Mouse (Mus musculus) left cerebral cortex, postnatal 14 days (tissue): Measurements from ENCODE around the gene Olfr312. TPM values are rescaled to one million over a fixed set of nuclear protein-coding genes. Genes with fewer than 3 reads are reported as not detected.
"Not testable (repeated sequence)": the region's sequence is repeated elsewhere in the genome, so short reads cannot be mapped to it uniquely, and the experiment has no call there.

ENCODE experiments used
- DNase-seq, 2 experiments: peaks; one replicate each; pipeline ENCODE4 v3.0.0; 2021 to 2022; ENCODE audit warnings: low spot score in 2 of 2, mixed read lengths in 1 of 2
- intact Hi-C: fragments of 180-260 bp; cut with DNase I; formaldehyde crosslinking; loops from one replicate; pipeline ENCODE4 v1.15.1; 2025
- long read RNA-seq, 2 experiments: library from polyadenylated mRNA; stranded (forward); transcript quantifications; one replicate each; pipeline ENCODE4 v2.0.0; 2021
- total RNA-seq, 2 experiments: library from RNA; stranded (reverse); gene quantifications; 2 replicates each; pipeline ENCODE4 v1.2.3; 2021

Olfr312 gene
- not detected for total RNA-seq
- long read RNA-seq, experiment 1, result 0 reads
- long read RNA-seq, experiment 2, result 0 reads

DNA sequence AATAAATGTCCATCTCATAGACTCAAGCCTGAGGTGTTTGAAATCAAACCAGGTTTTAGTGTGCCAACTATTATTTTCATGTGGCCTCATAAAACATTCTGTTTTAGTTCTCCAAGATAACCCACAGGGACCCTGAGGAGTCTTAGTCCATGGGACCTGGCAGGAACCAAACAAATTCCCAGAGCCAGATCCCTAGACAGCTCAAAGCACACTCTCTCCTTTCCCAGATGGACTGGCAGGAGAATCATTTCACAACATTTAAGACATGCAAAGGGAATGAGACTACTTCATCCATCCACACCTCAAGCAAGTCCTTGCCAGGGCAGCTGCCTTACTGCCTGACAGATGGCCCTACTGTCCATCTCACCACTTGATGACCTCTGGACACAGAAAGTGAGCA, at the start of gene Olfr312:
TSS of gene Olfr312 (plus strand) at position 301 of the 400 bp plus-strand sequence.
- intact Hi-C loops, result not testable (repeated sequence)

DNA sequence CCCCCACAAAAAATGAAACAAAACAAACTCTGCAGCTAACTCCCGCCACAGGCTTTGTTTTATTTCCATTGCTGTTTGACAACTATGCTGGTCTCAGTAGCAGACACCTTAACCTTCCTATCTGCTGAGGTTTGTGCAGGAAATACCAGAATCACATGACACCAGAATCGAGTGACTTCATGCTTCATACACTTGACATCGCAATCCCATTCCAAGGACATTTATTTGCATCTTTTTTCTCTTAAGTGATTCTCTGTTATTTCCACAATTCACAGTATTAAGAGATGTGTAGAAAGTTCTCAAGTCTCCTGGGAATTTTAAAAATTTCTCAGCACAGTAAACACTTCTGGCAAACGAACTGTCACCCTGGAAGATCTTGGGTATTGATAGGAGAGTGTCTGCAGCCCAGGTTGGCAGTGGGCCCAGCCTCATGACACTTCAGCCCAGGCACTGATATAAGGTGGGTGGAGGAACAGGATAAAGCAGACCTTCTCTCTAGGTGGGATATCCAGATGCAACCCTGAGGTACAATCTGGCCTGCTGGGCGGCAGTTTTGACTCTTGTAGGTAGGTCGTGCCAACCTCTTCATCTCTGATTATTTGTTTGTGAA, 46.5 kb upstream of the Olfr312 start, which contains the start of gene Olfr314:
TSS of gene Olfr314 (plus strand) at position 473 of the 610 bp plus-strand sequence.
- intact Hi-C loops, result no loop called here
- no peak for DNase-seq

More for the DNA sequence above, at the start of gene Olfr312:
- DNase-seq, result not testable (repeated sequence)

DNA sequence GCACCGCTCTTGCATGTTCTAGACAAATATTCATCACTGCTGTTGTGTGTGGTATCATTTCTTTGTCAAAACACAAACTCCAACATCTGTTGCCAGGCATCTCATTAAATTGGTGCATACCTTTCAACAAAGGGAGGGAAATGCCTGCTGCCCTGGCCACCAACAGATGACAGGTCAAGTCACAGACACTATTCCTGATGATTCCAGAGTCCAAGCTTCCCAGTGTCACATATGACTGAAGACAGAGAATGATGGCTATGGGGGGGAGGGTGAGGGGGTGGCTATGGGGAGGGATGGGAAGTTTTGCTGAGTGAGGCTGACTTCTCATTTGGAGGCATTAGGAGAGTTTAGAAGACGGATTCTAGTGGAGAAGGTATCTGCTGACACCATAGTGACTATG, 44.9 kb upstream of the Olfr312 start:
- intact Hi-C loops, result no loop called here

DNA sequence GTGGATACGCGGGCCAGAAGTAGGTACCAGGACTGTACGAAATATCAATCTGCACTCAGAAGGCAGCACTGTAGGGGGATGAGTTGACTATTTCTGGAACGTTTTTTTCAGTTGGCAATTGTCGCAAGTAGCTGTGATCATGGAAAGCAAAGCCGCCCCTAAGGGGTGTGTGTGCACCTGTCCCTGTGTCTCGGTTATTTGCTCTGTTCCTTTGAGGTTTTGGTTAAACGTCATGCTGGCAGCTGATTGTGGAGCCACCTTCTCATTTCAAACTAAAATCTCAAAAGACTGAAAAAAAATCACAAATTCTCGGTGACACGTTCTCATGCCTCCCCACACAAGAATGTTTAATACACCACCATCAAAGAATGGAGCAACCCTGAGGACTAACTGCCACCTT, 41.4 kb upstream of the Olfr312 start:
- intact Hi-C loops, result no loop called here
- no peak for DNase-seq

More for the DNA sequence above, 44.9 kb upstream of the Olfr312 start:
- DNase-seq, result no peak

DNA sequence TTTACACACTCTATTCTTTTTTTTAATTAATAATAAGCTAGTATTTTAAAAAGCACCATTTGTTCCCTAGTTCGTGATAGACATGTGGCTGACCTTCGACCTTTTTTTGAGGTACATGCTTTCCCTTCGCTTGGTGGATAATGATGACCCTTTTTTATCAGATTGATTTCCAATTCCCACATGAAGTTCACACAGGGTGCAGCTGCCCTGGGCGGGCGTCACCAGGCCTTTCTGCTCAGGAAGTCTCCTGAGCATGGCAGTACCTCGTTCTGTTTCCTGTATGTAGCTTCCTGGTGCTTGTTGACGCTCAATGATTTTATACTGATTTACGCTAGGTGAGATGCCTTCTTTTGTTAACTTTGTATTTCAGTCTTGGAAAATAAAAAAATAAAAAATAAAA, 40.7 kb upstream of the Olfr312 start:
- DNase-seq, result no peak
- intact Hi-C loops, result no loop called here

DNA sequence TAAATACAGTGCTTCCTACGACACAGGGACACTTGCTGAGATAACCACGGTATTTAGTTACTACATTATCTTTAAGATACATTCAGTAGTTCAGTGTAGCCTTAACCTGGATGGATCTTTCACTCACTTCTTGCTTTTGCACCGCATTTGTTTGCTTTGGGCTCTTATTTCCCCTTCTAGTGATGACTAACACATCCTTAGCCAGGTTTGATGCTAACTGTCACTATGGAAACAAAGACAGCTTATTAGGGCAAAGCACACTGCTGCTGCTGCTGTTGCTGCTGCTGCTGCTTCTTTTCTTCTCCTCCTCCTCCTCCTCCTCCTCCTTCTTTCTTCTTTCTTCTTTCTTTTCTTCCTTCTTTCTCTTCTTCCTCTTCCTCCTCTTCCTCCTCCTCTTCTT, 39.5 kb upstream of the Olfr312 start:
- intact Hi-C loops, result no loop called here

DNA sequence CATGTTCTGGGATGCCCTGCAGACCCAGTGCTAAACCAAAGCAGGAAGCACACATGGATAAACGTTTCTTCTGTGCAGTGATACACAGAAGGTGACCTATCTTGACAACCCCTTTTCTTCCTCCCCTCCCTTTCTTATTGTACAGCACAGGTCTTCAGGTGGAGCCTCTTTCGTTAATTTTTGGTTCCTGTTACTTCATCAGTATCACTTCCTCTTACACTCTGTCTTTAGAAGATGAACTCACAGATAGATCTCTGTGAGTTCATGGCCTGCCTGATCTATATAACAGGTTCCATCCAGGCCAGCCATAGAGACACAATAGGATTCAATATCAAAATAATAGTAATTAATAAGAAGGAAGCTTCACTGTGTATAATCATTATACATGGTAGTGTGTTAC, 39.0 kb upstream of the Olfr312 start:
- intact Hi-C loops, result no loop called here
- DNase-seq, result no peak

More for the DNA sequence above, 39.5 kb upstream of the Olfr312 start:
- DNase-seq, result no peak

DNA sequence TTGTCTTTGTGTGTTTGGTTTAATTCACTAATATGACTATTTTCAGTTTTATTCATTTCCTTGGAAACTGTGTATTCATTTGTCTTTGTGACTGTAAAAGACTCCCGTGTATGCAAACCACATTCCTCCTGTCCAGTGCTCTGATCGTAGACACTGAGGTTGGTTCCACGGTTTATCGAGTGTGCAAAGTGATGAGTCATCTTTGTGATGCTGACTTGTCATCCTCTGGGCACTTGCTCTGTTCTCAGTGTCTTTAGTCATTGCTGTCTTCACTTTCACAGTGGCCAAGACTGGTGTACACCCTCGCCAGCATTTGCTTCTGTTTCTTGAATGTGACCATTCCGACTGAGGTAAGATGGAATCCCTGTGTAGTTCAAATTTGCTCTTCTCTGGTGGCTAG, 38.4 kb upstream of the Olfr312 start:
- intact Hi-C loops, result no loop called here
- DNase-seq, result no peak

DNA sequence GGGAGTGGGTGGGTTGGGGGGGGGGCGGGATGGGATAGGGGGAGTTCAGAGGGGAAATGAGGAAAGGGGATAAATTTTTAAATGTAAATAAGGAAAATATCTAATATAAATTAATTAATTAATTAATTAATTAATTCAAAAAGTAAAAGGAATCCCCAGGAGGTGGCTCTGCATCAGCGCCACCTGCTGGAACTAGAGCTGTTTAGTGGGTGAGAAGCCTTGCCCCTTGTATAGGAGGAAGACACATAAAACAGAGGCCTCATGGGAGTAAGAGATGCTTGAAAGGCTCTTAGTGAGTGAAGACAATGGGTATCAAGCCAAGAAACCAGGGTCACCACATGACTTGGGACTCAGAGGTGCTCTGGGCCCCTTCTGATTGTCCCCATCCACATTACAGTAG, 33.2 kb upstream of the Olfr312 start:
- intact Hi-C loops, result no loop called here
- DNase-seq, result no peak

DNA sequence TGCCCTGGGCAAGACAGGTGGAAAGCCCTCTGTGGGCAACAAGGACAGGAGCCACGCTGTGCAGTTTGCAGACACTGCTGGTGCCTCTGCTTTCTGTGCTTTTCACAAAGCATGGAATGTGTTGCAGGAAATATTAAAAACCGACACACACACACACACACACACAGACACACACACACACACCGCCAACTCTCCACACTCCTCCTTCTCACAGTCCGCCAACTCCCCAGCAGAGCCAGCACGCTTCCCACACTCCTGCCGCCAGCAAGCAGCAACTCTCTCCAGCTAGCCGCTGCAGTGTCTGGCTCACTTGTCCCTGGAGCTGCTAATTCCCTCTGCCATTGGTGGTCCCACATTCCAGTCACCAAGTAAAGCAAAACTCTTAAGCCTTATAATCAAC, 32.2 kb upstream of the Olfr312 start:
- intact Hi-C loops, result no loop called here
- peak; percentile 80 to 86 for DNase-seq

DNA sequence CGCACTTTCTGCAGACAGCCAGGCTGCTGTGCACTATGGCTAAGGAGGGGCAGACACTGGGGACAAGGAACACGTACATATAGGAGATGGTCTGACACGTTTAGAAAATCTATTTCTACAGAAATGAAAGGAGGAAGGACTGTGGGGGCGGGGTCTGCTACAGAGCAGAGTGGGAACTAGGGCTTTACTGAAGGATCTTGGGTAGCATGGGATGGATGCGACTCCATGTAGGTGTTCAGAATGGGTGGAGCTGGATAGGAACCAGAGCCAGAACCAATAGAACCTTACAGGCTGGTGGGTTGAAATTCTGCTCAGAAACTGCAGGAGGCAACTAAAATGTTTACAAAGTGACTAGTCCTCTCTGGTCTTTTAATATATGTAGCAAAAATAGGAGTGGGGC, 29.3 kb upstream of the Olfr312 start:
- DNase-seq, result peak; percentile 20 to 37

DNA sequence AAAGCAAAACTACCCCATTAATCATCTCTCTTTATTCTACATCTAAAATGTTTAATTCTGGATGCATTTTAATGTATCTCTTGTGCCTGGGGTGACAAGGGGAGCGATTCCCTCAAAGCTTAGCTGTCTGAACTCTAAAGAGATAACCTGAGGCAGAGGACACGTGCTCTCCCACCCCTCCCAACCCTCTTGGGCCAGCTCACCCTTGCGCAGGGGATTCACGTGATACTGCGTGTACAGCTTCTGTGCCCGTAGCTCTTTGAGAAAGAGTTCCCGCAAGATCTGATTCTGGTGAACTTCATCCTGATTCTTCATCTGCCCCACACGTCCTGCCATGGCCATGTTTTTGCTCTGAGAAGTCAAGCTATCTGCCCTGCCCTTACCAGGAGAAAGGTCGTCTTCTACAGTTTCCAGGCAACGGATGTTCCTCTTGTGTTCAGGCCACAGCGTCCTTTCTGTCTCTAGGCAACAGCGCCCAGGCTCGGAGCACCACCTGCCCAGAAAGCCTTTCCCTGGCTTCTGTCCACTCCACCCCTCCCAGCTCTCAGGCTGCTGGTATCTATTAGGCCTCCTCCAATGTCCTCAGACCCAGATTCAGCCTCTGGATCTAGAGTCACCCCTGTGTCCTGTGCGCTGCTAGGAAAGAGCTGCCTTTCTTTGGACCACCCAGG, 27.3 kb upstream of the Olfr312 start, which contains the start of gene Fam183b:
TSS of gene Fam183b (minus strand) at position 403 of the 671 bp plus-strand sequence.
- intact Hi-C loops, result no loop called here
- peak in 1 of 2 experiments; percentile 41 for DNase-seq

More for the DNA sequence above, 29.3 kb upstream of the Olfr312 start:
- intact Hi-C loops, result no loop called here

DNA sequence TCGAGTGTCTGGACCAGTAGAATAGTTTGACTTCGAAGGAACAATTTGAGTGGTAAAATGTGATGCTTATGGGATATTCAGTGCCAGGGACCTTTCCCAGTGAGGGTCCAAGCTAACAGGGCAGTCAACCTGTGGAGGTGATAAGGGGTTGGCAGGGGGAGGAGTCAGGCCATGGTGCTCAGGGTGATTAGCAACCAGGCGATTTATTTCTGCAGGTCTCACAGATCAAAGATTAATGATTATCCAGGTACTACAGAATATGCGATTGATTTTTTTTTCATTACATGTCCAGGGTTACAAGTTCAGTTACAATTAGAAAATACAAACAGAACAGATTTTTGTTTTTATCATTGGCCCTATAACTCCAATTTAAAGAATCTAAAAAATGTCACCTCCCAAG, 25.2 kb upstream of the Olfr312 start:
- intact Hi-C loops, result no loop called here
- no peak for DNase-seq

DNA sequence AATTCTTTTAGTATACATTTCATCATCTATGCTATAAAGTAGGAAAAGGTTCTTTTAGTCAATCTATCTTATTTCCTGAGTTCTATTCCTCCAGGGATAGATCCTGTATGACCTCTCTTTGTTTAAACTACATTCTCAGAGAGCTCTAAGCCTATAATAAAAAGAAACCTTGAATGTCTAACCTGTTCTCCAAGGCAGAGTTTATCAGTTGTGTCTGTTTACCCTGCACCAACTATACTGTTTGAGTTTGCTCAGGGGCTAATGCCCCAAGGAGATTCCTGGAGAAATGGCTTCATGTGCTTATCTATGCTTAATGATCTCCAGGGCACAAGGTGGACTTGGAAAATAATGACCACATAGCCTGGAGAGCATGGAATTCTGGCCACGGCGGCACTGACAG, 24.6 kb upstream of the Olfr312 start:
- intact Hi-C loops, result no loop called here
- DNase-seq, result no peak

DNA sequence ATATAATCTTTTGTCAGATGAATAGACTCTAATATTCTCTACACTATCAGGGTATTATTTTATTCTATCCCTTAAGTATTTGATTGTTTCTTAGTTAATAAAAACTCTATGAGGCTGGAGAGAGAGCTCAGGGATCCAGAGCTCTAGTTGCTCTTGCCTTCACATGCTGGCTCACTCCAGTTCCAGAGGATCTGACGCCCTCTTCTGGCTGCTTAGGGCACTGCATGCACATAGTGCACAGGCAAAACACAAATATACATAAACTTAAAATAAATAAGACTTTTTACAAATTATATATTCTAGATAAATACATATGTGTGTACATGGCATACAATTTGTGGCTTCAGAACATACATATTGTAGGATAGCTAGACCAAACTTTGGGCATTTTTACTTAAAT, 17.0 kb upstream of the Olfr312 start:
- no peak for DNase-seq
- intact Hi-C loops, result no loop called here

DNA sequence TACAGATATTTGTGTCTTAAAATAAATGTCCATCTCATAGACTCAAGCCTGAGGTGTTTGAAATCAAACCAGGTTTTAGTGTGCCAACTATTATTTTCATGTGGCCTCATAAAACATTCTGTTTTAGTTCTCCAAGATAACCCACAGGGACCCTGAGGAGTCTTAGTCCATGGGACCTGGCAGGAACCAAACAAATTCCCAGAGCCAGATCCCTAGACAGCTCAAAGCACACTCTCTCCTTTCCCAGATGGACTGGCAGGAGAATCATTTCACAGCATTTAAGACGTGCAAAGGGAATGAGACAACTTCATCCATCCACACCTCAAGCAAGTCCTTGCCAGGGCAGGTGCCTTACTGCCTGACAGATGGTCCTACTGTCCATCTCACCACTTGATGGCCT, 14.3 kb upstream of the Olfr312 start, which contains the start of gene Olfr313:
TSS of gene Olfr313 (plus strand) at position 301 of the 400 bp plus-strand sequence.
- intact Hi-C loops, result not testable (repeated sequence)

DNA sequence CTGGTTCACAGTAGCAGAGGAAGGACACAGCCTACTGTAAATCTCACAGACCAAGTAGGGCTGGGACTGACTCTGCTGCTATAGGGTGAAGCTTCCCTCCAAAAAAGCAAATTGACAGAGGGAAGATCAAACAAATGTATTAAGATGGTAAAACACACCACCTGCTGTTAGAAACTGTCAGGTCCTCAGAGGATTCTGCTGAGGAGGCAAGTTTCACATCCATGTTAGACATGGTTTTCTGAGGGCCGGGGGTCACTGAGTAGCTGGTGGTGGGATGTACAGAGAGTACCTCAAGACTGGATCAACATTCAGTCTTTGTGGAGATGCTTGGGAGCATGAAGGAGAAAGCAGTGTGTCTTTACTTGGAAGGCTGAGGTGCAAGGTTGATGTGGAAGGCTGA, 13.4 kb upstream of the Olfr312 start:
- no peak for DNase-seq
- intact Hi-C loops, result no loop called here

More for the DNA sequence above, 14.3 kb upstream of the Olfr312 start, which contains the start of gene Olfr313:
- not testable (repeated sequence) for DNase-seq

DNA sequence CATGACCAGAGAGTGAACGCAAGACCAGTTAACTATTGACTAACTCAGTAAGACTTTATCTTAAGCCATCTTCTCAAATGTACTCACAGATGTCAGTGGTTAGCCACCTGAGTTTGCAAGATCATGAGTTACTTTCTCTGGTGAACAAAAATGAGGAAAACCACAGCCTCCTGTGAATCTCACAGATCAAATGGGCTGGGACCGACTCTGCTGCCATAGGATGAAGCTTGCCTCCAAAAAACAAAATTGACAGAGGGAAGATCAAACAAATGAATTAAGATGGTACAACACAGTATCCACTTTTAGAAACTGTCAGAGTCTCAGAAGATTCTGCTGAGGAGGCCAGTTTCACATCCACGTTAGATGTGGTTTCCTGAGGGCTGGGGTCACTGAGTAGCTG, 727 bp downstream of the Olfr312 start:
- intact Hi-C loops, result no loop called here
- no peak for DNase-seq

DNA sequence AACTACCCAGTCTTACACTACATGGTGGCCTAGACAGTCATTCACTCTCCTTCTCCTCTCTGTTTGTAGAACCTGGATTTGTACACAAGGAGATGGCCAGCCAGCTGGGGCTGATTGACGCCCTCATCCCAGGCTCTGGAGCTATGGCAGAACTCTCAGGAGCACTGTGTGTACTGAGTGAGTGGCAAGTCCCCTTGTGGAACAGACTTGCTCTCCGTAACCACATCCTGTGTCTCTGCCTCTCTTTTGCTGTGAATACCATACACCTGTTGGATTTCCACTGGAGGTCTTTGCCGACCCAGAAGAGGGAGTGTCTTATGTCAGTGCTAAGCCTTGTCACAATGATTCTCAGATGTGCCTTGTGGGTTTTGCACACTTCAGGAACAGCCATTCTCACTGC, 3.5 kb downstream of the Olfr312 start:
- intact Hi-C loops, DNase-seq: not testable (repeated sequence)

DNA sequence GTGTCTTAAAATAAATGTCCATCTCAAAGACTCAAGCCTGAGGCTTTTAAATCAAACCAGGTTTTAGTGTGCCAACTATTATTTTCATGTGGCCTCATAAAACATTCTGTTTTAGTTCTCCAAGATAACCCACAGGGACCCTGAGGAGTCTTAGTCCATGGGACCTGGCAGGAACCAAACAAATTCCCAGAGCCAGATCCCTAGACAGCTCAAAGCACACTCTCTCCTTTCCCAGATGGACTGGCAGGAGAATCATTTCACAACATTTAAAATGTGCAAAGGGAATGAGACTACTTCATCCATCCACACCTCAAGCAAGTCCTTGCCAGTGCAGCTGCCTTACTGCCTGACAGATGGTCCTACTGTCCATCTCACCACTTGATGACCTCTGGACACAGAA, 9.9 kb downstream of the Olfr312 start, which contains the start of gene Olfr311:
TSS of gene Olfr311 (plus strand) at position 301 of the 400 bp plus-strand sequence.
- intact Hi-C loops, DNase-seq: not testable (repeated sequence)
